Mouse (Mus musculus): ENCODE measurements around the gene Lpxn.

- TF ChIP-seq POLR2A (IDR thresholded peaks at IDR 0.05; ENCODE audit: low read depth, low read length) = no peak
- TF ChIP-seq CTCF (IDR thresholded peaks at IDR 0.05; ENCODE audit: extremely low read depth, insufficient read depth, insufficient read length, insufficient replicate concordance) = no peak
Observed at GRCm38 (mm10) chr19:12780437-12780836, 15.6 kb upstream of the Lpxn start.
